Mouse (Mus musculus) spleen, adult 18-20 months (tissue): ENCODE measurements around the gene Sec16a.

Source experiments
- DNase-seq, 2 experiments: peaks; one replicate each; pipeline ENCODE4 v3.0.0; 2022; ENCODE audit warnings: mixed read lengths in 2 of 2

Gene Sec16a

DNA sequence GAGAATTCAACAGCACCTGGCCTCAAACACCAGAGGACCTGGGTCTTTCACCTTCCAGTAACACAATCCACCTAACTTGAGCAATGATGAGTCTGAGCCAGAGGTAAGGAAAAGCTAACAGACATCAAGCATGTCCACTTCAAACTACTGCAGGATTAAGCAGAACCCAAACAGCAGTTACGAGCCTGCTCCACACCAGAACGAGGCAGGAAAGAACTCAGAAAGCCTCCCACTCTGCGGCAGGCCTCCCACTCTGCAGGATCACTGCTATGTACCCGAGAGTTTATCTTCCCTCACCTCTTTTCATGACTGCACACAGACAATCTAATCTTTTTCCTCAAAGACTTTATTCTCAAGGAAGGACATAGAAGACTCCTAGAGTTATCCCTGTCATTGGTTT, 7.8 kb downstream of the Sec16a start:
- no peak for DNase-seq

DNA sequence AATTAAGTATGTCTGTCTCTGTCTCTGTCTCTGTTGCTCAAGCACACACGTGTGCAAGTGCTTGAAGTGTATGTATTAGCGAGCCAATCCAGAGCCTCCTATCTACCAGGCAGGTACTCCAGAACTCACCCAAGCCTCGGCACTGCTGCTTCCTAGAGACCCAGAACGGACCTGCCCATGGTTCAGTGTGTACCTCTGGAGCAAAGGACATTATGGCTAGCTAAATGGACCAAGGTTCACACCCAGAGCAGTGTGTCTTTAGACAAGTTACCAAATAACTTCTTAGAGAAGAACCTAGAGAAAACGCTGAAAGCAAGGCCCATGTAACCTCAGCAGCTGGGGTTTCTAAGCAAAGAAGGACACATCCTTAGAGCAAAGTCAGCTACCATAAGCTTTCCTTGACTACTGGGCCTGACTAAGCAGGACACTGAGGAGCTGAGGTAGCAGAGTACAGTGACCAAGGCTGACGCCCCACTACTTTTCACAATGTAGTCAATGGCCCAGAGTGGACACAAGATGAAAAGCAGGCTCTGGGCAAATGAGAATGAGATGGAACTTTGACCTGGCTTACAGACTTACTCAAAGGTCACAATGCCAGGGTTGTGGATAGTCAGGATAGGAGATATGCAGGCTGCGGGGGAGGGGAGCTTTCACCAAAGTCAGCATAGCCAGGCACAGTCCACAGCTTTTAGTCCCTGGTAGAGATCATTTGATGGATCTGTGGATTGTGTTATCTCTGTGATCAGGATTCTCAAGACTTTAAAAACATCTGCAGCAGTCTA, 10.0 kb downstream of the Sec16a start:
- no peak for DNase-seq

- no peak for DNase-seq
These were observed 15.2 kb downstream of the Sec16a start for GRCm38 (mm10) chr2:26429851-26430250.

GRCm38 (mm10) chr2:26424541-26424940, 20.5 kb downstream of the Sec16a start:
- DNase-seq = no peak

- DNase-seq = no peak
These were observed 21.9 kb downstream of the Sec16a start for GRCm38 (mm10) chr2:26423086-26423485.

DNA sequence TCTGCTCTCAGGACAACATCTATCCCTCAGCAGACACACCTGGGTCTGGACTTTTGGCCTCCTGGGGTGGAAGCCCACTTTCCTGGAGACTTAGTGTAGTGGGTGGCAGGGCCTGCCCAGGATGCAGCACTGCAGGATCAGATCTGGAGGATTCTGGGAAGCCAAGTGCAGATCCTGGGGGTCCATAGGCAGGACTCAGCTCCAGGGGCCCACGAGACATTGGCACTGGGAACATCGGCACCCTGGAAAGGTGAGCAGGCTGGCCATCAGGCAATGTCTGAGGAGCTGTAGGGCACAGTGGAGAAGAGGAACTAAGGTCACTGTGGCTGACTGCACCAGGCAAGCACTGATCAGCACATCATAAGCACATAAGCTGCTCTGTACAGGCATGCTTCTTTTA, 23.0 kb downstream of the Sec16a start:
- DNase-seq = no peak

DNA sequence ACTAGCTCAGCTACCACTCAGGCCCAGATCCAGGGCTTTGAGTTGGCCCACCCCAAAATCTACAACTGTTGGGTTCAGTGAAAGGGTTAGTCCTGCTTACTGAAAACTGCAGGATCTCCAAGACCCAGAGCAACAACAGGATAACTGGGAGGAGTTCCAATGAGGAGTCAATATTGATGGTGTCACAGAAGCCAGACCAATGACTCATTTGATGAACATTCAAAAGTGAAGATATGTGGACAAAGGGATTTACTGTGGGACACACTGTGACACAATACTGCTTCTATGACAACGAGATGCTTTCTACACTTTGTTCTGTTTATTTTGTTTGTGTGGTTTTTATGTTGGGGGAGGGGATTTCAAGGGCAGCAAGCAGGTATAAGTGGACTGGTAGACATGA, 26.9 kb downstream of the Sec16a start:
- no peak for DNase-seq

DNA sequence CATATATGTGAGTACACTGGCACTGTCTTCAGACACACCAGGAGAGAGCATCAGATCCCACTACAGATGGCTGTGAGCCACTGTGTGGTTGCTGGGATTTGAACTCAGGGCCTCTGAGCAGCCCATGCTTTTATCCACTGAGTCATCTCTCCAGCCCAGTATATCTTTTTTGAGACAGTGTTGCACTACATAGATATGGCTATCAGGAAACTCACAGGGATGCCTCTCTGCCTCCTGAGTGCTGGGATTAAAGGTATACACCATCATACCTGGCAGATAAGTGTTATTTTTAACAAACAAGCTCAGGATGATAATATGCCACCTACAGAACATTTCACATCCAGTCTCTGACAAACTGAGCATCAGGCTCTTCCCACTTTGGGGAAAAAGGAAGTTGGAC, 27.9 kb downstream of the Sec16a start:
- DNase-seq = no peak

DNA sequence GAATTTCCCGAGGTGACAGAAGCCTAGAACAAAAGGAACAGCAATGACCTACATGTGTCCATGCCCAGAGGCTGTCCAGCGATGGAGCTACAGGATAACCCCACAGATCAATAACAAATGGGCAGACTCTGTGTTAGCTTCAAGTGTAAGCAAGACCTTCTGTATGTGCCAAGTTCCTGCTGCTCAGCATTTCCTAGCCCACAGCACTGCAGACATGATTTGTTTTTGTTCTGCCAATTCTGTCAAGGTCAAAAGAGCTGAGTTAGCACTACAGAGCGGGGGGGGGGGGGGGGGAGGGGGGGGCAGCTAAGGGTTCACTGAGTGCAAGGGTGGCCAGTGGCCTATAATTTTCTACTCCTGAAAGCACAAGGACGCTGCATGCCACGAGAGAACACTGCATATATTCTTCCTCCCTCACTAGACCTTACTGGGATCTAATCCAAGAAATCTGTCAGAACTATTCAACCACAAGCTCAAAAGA, 34.0 kb downstream of the Sec16a start:
- DNase-seq = no peak

GRCm38 (mm10) chr2:26410091-26410490, 34.9 kb downstream of the Sec16a start:
- DNase-seq = no peak

DNA sequence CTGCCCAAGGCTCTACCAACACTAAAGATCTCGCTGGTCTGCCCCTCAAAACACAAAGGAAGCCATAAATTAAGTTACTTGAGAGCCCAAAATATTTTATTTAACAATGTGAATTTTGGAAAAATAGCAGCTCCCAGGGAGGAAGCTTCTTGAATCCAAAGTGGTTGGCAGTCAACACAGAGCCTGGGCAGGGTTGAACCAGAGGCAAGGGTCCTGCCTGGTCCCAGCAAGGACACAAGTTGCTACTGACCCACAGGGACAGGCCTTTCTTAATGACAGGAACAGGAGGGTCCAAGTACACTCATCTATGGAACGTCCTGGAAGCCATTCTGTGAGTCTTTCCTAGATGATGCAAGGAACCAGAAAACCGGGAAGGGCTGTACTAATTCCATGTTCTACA, 35.7 kb downstream of the Sec16a start:
- no peak for DNase-seq

DNA sequence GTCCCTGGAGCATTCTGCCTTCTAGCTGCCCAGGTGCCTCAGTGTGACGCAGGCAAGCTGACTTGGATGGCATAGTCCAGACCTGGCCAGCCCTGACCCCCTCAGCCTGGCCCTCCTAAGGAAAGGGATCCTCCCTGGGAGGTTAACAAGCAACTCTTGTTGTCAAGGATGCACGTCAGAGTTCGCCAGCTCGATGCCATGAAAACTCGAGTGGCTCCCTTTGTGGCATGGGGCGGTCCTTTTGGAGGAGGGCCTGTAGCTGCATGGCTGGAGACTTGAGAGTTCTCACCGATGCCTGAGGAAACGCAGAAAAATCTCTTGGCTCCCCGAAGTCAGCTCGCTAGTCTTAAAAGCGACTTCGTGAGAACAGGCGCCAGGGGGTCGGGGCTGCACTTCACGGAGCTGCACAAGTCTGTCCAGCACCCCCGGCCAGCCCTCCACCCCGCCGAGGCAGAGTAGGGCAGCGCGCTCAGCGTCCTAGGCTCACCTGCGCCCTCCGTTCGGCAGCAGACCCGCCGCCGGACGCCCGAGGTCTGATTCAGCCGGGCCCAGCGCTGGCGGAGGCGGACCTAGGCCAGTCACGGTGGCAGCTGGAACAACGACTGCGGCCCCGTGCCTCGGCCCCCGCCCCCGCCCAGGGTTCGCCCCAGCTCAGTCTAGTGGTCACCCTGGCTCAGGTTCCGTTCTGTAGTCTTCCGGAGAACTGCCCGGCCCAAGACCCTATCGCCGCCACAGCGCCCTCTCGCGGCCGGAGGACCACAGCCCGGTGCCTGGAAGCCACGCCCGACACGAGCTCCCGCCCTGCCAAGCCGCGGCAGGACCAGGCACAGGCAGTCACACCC, 36.3 kb downstream of the Sec16a start, which contains the start of gene Inpp5e:
Gene Inpp5e, minus strand, starts transcription at position 689 of the 842 bp plus-strand sequence.
- peak; percentile 91 to 99 for DNase-seq

GRCm38 (mm10) chr2:26403306-26403705, 41.7 kb downstream of the Sec16a start:
- DNase-seq = no peak

GRCm38 (mm10) chr2:26402265-26402664, 42.8 kb downstream of the Sec16a start:
- no peak for DNase-seq

DNA sequence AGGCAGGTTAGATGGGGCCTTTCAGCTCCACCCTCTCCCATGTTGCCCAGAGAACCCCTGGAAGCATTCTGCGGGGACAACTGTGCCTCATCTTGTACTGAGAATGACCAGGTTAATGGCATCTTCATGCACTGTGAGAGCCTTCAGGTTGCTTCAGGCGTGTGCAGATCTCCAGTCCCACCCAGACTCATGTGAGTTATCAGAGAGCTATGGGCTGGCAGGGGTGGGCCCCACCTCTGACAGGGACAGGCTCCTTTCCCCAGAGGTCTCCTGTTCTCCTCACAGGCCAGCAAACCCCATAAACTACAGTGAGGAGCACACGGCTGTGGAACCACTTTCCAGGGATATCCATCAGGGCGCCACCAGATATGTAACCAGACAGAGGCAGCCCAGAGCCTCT, 44.0 kb downstream of the Sec16a start:
- DNase-seq = no peak

GRCm38 (mm10) chr2:26400296-26400695, 44.7 kb downstream of the Sec16a start:
- DNase-seq = no peak

GRCm38 (mm10) chr2:26399647-26400046, 45.4 kb downstream of the Sec16a start:
- no peak for DNase-seq

- DNase-seq = no peak
These were observed 46.0 kb downstream of the Sec16a start for GRCm38 (mm10) chr2:26398978-26399377.

GRCm38 (mm10) chr2:26391617-26392016, 53.4 kb downstream of the Sec16a start:
- no peak for DNase-seq

DNA sequence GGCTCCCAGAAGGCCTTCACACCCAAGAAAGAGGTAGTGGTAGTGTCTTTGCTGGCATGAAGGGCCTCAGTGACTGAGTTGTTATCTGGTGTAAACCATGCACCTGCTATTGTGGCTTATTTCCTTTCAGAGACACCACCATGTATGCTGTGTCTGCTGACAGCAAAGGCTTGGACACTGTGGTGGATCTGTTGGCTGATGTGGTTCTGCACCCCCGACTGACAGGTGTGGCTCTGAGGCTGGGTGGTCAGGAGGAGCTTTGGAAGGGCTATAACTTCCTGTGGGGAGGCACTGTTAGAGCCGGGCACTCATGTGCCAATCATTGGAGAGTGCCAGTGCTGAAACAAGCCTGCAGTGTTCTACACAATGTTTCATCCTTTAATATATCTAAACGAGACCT, 54.1 kb downstream of the Sec16a start:
- no peak for DNase-seq

GRCm38 (mm10) chr2:26389154-26389690, 55.8 kb downstream of the Sec16a start, which contains the start of the genes Entr1 and Pmpca:
Gene Entr1 (minus strand): TSS chr2:26389316.
Gene Pmpca (plus strand): TSS chr2:26389339.
- DNase-seq = peak; percentile 71 to 82

- DNase-seq = peak in 1 of 2 experiments; percentile 16
These were observed 56.3 kb downstream of the Sec16a start for GRCm38 (mm10) chr2:26388682-26389153.

GRCm38 (mm10) chr2:26387713-26388112, 57.3 kb downstream of the Sec16a start:
- DNase-seq = no peak
